Comparison of ENCODE assay signal across 18 mouse cellular contexts in genomic region chr11:59513556-59513955, GRCm38 (mm10). TPM values are rescaled to one million over a fixed set of nuclear protein-coding genes. Genes with fewer than 3 reads are reported as not detected.
A peak's percentile ranks its signal among the peaks of the same experiment; 100 is the strongest.
DNase-seq lines count a peak whose midpoint lies in the region; ATAC-seq and TF ChIP-seq lines count a peak whose summit lies in the region.
"Had no signal": no experiment of that assay in that cellular context is flagged by ENCODE, and none has a peak within 500 bp of the region (broad histone marks: within the 10 kb centered on the region; RNA-seq: fewer than 3 reads in every experiment).

No protein-coding gene starts in this region.

- WGBS in heart, embryonic 11.5 days (ENCODE audit: insufficient replicate concordance): 78% methylated on average over 3 of the region's 3 CpGs

- H3K4me3 ChIP-seq in heart, embryonic 11.5 days (ENCODE audit: low read depth, low read length): no peak overlapping the region
- H3K4me3 ChIP-seq in layer of hippocampus, adult 2 months: no peak overlapping the region
- no peak overlapping the region for H3K4me3 ChIP-seq in MEL (ENCODE audit: control insufficient read depth in 1 of 2, insufficient read depth in 1 of 2, low read depth in 2 of 2, low read length in 2 of 2)
- H3K4me3 ChIP-seq: forebrain, embryonic 13.5 days; neural tube, embryonic 15.5 days had no signal

- no peaks in the 10 kb centered on the region for H3K27me3 ChIP-seq in heart, embryonic 11.5 days (ENCODE audit: control insufficient read depth, insufficient read depth, low read length)
- H3K27me3 ChIP-seq in MEL (ENCODE audit: control insufficient read depth in 1 of 2, insufficient read depth in 2 of 2, low read length in 2 of 2): no peaks in the 10 kb centered on the region
- H3K27me3 ChIP-seq: forebrain, embryonic 13.5 days; neural tube, embryonic 15.5 days had no signal

- no peak for TF ChIP-seq POLR2A in MEL (IDR thresholded peaks at IDR 0.05; ENCODE audit: control insufficient read depth in 1 of 2, insufficient read depth in 1 of 2, low read depth in 1 of 2, low read length in 2 of 2, poor library complexity in 1 of 2)

- H3K4me1 ChIP-seq in heart, embryonic 11.5 days (ENCODE audit: control insufficient read depth, insufficient read depth, low read length): no peaks in the 10 kb centered on the region
- H3K4me1 ChIP-seq in MEL (ENCODE audit: control insufficient read depth in 1 of 2, insufficient read depth in 2 of 2, low read length in 2 of 2): peaks cover 0 to 12% of the 10 kb centered on the region in 2 experiments; a peak in 3 of 4 replicates
- H3K4me1 ChIP-seq: forebrain, embryonic 13.5 days; neural tube, embryonic 15.5 days had no signal

- no peak for TF ChIP-seq EP300 in MEL (IDR thresholded peaks at IDR 0.05; ENCODE audit: low read depth in 1 of 2, low read length in 2 of 2)

- peak; percentile 49 for TF ChIP-seq RAD21 in MEL (IDR thresholded peaks at IDR 0.05; ENCODE audit: low read depth, low read length)

- no peak overlapping the region for H3K4me2 ChIP-seq in heart, embryonic 11.5 days
- H3K4me2 ChIP-seq: forebrain, embryonic 13.5 days; neural tube, embryonic 15.5 days had no signal

- no peak for ATAC-seq in heart, embryonic 11.5 days (replicated peaks; ENCODE audit: insufficient number of reproducible peaks, low FRiP score, low TSS enrichment)
- ATAC-seq: forebrain, embryonic 13.5 days had no signal

- no peaks in the 10 kb centered on the region for H3K36me3 ChIP-seq in heart, embryonic 11.5 days (ENCODE audit: control insufficient read depth, insufficient read depth, low read length)
- H3K36me3 ChIP-seq in MEL (ENCODE audit: control insufficient read depth in 1 of 2, insufficient read depth in 2 of 2, low read length in 2 of 2): peaks cover 0 to 10% of the 10 kb centered on the region in 2 experiments; a peak in 2 of 4 replicates

- H3K9ac ChIP-seq in heart, embryonic 11.5 days (ENCODE audit: low read depth, low read length): no peak overlapping the region
- no peak overlapping the region for H3K9ac ChIP-seq in MEL (ENCODE audit: control insufficient read depth, low read depth, low read length, poor library complexity, severe bottlenecking)
- H3K9ac ChIP-seq: forebrain, embryonic 13.5 days; neural tube, embryonic 15.5 days had no signal

- intact Hi-C loops in heart, postnatal 14 days (cut with DNase I): no loop called here

- H3K9me3 ChIP-seq in heart, embryonic 11.5 days (replicated peaks; ENCODE audit: control insufficient read depth, low read length): no peaks in the 10 kb centered on the region
- no peaks in the 10 kb centered on the region for H3K9me3 ChIP-seq in MEL (replicated peaks; ENCODE audit: insufficient read depth, low read length)
- H3K9me3 ChIP-seq: forebrain, embryonic 13.5 days; neural tube, embryonic 15.5 days had no signal

- H3K79me2 ChIP-seq in MEL (ENCODE audit: control insufficient read depth, insufficient read depth, low read length, poor library complexity): no peaks in the 10 kb centered on the region

- DNase-seq in heart, postnatal 14 days: no peak
- DNase-seq in layer of hippocampus, adult 2 months (ENCODE audit: low spot score in 2 of 2): no peak
- no peak for DNase-seq in layer of hippocampus, adult 9-11 months
- DNase-seq in 3T3-L1 (ENCODE audit: low read depth, low spot score) (peak; percentile 39), MEL (ENCODE audit: low read depth, low spot score) (peak; percentile 45)
- no peak for DNase-seq in right cerebral cortex, postnatal 4 days
- DNase-seq in right cerebral cortex, postnatal 25 days: no peak
- DNase-seq: adrenal gland, postnatal 10 days; B cell, adult 2 months; cerebellum, adult 11 months; cerebellum, postnatal 14 days; heart, postnatal 4 days; kidney, adult 8-10 months; kidney, postnatal 4 days; thymus, postnatal 25 days had no signal

- H3K27ac ChIP-seq in heart, embryonic 11.5 days (ENCODE audit: low read depth, low read length): peak overlapping the region; percentile 35; the same call in 1 of the 2 replicates
- H3K27ac ChIP-seq in layer of hippocampus, adult 2 months: no peak overlapping the region
- H3K27ac ChIP-seq in MEL (ENCODE audit: control insufficient read depth, low read depth, low read length): no peak overlapping the region
- H3K27ac ChIP-seq: forebrain, embryonic 13.5 days; neural tube, embryonic 15.5 days had no signal

- peak; percentile 66 for TF ChIP-seq CTCF in layer of hippocampus, adult 2 months (conservative IDR thresholded peaks at IDR 0.05)
- peak in 2 of 3 experiments; percentile 36 to 62; a peak in 4 of 6 replicates for TF ChIP-seq CTCF in MEL (IDR thresholded peaks at IDR 0.05 in 2 of 3, conservative IDR thresholded peaks at IDR 0.05 in 1 of 3; ENCODE audit: control insufficient read depth in 1 of 3, insufficient read depth in 1 of 3, low read depth in 2 of 3, low read length in 3 of 3, poor library complexity in 1 of 3, severe bottlenecking in 1 of 3)

TF ChIP-seq in MEL, 35 proteins besides CTCF, POLR2A, EP300 and RAD21:
- TF ChIP-seq ZNF384 (IDR thresholded peaks at IDR 0.05; ENCODE audit: low read depth, low read length) (no peak), KAT2A (conservative IDR thresholded peaks at IDR 0.05; ENCODE audit: low read depth, low read length) (no peak), SMC3 (IDR thresholded peaks at IDR 0.05; ENCODE audit: low read depth, low read length) (peak; percentile 42; the same call in 1 of the 2 replicates), NELFE (IDR thresholded peaks at IDR 0.05; ENCODE audit: low read depth, low read length) (no peak)

RNA-seq across cellular contexts. Expression of gene Zkscan17, which starts 13.0 kb away (rescaled TPM):
- 12.8 and 15.0 TPM in 2 replicates for polyA plus RNA-seq in heart, embryonic 11.5 days (2014; fragmentation: Nextera tagmentation; extraction: Ambion mirVana)
- 10 to 100 TPM; 18.5 to 20.1 TPM for total RNA-seq in heart, postnatal 14 days (2021)
- total RNA-seq in layer of hippocampus, adult 2 months (2021): 1 to 10 TPM; 8.5 to 8.7 TPM
- 31.7 and 31.8 TPM in 2 replicates for total RNA-seq in MEL (2012; rRNA removed)
- polyA plus RNA-seq in MEL (2012; ENCODE audit: insufficient read depth in 1 of 2, insufficient read length in 2 of 2, low read depth in 1 of 2, low replicate concordance in 2 of 2, missing spikeins in 1 of 2): 10 to 100 TPM in 1 of 2 experiments, not detected in 1; 49.6 TPM

RNA-seq across cellular contexts. Expression of gene Nlrp3, which starts 27.8 kb away (rescaled TPM):
- polyA plus RNA-seq in heart, embryonic 11.5 days (2014; fragmentation: Nextera tagmentation; extraction: Ambion mirVana): 0.16 TPM in 1 of 2 replicates, not detected in the other
- total RNA-seq in heart, postnatal 14 days (2021): under 1 TPM; 0.51 to 0.55 TPM
- 1 to 10 TPM in 1 of 2 experiments, under 1 TPM in 1; 0.59 to 1.1 TPM for total RNA-seq in layer of hippocampus, adult 2 months (2021)
- not detected in 2 replicates for total RNA-seq in MEL (2012; rRNA removed)
- not detected for polyA plus RNA-seq in MEL (2012; ENCODE audit: insufficient read depth in 1 of 2, insufficient read length in 2 of 2, low read depth in 1 of 2, low replicate concordance in 2 of 2, missing spikeins in 1 of 2)

RNA-seq across cellular contexts. Expression of gene Zfp867, which starts 41.3 kb away (rescaled TPM):
- 5.8 and 6.2 TPM in 2 replicates for polyA plus RNA-seq in heart, embryonic 11.5 days (2014; fragmentation: Nextera tagmentation; extraction: Ambion mirVana)
- 1 to 10 TPM; 4.2 to 4.6 TPM for total RNA-seq in heart, postnatal 14 days (2021)
- total RNA-seq in layer of hippocampus, adult 2 months (2021): 1 to 10 TPM; 4.9 to 5.1 TPM
- total RNA-seq in MEL (2012; rRNA removed): 0.12 TPM in 1 of 2 replicates, not detected in the other
- polyA plus RNA-seq in MEL (2012; ENCODE audit: insufficient read depth in 1 of 2, insufficient read length in 2 of 2, low read depth in 1 of 2, low replicate concordance in 2 of 2, missing spikeins in 1 of 2): 1 to 10 TPM in 1 of 2 experiments, not detected in 1; 1.3 TPM

Comparison
In these comparisons a context has a peak if more than half of its experiments do, and no peak if none do; other contexts are left out.
1. DNase-seq: peak in 3T3-L1 (single experiment) and MEL (single experiment); none in heart, postnatal 14 days (0 of 2), layer of hippocampus, adult 2 months (0 of 2), layer of hippocampus, adult 9-11 months (single experiment), right cerebral cortex, postnatal 4 days (single experiment) and right cerebral cortex, postnatal 25 days (single experiment).